Mouse (Mus musculus): ENCODE data around the gene Tanc1.

The Tanc1 gene

DNA sequence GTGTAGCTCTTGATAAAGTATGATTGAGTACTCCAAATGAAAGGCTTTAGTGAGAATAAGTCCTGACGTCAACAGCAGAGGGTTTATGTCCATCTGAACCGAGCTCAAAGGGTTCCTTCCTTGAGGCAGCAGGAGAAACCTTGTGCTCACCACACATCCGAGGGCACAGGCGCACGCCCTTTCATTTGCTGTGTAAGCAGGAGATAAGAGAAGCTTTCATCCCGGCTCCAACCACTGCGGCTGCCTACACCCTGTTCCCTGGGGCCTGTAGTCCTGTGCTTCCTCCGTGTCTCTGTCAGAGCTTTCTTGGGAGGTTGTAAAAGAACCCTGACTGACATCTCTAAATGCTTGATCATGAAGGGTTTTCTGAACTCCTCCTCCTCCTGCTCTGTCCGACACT, 181.5 kb downstream of the Tanc1 start:
- DNase-seq (ENCODE audit: low spot score): no peak

DNA sequence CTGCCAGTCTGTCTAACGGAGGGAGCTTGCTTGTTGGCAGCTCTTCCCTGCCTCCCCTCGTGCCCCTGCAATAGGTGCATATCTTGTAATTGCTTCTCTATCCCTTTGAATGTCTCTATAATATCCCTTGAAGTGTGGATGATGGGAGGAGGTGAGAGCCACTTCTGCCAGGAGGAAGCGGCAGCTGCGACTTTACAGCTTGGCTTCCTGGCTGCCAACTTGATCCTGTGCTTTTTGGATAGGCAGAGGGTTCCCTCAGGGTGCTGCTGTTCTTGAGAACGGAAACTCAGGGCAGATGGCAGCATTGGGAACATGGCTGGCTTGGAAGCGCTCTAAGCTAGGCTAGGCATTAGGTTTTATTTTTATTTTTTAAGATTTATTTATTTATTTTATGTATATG, 183.0 kb downstream of the Tanc1 start:
- no peak for DNase-seq (ENCODE audit: low spot score)

DNA sequence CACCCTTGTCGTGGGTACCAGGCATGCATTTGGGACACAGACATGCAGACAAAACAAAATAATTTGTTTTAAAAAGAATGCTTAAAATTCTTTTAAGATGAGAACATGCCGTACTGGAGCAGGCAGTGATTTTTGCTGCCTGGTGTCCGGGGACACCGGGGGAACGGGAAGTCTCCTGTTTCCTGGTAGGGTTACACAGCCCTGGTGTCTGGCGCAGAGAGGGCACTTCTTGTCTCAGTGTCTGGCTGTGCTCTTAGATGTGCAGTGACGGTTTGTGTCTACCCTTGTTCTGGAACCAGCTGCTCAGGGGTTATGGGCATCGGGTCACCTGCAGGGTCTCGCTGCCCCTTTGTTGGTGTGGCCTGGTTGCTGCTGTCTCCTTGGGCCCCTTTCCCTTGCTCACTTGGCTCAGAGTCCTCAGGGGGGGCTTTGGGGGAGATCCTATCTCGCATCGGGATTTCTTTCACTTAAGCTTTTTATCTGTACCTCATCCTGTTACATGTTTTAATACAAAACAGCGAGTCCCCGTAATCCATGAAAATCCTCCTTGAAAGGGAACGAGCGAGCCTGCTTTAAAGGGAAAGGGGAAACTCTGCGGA, 187.2 kb downstream of the Tanc1 start:
- no peak for DNase-seq (ENCODE audit: low spot score)

DNA sequence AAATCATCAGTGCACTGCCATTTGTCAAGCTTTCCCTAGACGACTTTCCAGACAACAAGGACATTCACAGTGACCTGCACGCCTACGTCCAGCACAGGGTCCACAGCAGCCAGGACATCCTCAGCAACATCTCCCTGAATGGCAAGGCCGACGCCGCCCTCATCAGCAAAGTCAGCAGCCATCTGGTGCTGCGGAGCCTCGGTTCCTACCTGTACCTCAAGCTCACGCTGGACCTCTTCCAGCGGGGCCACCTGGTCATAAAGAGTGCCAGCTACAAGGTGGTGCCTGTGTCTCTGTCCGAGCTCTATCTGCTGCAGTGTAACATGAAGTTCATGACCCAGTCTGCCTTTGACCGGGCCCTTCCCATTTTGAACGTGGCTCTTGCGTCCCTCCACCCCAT, 187.7 kb downstream of the Tanc1 start:
- no peak for DNase-seq (ENCODE audit: low spot score)

DNA sequence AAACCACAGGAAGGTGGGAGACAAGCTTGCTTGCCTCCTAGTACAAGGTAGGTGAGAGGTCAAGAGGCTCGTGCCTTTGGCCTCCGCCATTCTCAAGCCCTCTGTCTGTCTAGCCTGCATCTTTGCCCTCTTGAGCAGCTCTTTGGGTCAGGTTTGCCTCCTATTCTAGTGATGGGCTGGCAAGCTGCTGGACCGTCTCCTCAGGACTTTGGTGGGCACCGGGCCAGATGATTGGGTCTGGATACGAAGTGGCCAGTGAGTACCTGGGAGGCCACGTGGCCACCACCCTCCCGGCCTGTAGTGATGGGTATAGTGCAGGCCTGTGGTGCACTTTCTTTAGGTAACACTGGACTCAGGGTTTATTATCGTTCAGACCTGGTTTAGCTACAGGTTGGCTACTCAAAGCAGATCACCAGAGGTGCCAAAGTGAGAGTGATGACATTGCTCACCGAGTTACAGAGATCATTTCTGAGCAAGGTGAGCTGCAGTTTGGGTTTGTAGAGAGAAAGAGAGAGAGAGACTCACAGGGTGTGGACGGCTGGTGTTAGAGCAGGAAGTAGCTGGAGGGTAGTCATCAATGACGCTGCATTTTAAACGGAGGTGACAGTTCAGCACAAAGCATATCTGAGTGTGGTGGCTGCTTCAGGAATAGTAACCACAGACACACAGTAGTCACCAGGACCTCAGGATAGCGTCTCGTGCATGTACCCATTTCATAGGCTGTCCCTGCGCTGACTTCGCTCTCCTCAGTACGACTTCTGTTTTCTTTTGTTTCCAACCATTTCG, 188.8 kb downstream of the Tanc1 start:
- no peak for DNase-seq (ENCODE audit: low spot score)

DNA sequence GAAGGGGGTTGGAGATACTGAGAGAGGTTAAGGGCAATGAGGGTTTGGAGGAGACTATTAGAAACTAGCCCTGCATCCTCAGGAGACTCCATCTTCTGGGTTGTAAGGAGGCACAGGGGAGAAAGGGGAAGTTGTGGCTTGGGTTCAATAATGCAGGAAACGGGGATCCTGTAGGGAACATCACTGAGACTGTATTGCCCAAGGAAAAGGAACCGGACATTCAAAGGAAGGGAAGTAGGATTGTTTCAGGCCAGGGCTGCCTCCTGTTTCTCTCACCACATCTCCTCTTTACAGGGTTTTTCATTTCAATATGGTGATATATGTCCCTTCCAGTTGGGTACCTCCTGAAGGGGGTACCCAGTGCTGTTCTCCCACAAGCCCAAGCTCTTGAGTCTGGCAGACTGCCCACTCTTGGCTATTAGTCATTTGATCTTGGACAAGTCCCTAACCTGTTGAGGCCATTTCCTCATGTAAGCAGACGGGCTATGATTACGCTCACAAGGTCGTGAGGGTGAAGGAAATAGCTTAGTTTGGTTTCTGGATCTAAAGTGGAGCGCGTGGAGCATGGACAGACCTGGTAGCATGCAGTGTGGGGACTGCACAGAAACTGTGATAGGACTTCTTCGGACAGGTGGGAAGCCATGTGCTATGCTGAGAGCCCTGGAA, 191.0 kb downstream of the Tanc1 start:
- no peak for DNase-seq (ENCODE audit: low spot score)

DNA sequence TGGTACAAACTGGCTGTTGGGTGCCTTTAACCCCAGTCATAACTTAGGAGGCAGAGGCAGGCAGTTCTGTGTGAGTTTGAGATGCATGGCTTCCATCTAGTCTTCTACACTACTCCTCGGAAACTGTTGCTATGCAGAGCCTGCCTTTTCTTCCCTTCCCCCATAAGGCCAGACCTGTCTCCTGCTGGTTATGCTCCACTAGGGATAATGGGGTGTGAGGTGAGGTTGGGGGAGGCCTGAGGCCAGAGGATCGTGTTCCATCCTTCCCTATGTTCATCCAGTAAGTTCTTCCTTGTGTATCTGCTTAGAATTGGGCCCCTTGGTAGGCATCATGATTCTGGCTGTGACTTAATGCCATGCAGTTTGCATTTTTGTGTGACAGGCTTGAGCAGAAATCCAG, 193.8 kb downstream of the Tanc1 start:
- no peak for DNase-seq (ENCODE audit: low spot score)

DNA sequence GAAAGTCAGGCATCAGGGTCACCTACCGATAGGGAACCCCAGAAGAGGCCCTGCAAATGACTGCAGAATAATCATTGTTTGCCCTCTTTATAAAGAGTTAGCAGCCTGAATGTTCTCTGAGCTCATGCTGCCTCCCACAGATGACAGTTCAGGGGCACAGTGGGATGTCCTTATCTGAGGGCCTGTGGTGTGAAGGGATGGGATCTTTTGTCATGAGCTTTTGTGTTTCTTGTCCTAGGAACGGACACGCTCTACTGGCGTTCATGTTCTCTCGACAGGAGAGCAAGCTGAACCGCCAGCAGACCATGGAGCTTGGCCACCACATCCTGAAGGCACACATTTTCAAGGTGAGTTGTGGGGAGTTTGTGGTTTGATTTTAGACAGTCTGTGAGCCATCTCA, 194.2 kb downstream of the Tanc1 start:
- DNase-seq (ENCODE audit: low spot score): no peak

DNA sequence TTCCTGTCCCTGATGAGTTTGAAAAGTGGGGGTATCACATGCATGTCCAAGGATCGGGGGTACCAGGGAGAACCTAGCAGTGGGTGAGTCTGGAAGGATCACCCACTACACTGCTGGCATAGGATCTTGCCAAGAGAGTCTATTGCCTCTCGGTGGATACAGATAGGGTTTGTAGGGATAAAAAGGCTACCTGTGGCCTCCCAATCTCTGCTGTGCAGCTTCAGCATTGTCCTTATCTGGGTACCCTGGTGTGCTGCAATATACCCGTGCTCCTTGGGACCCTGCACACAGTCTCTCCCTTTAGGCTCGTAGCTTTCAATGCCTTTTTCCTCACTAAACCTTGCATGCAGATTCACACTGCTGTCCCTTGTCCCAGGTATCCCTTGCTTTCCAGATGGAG, 196.8 kb downstream of the Tanc1 start:
- DNase-seq (ENCODE audit: low spot score): no peak

DNA sequence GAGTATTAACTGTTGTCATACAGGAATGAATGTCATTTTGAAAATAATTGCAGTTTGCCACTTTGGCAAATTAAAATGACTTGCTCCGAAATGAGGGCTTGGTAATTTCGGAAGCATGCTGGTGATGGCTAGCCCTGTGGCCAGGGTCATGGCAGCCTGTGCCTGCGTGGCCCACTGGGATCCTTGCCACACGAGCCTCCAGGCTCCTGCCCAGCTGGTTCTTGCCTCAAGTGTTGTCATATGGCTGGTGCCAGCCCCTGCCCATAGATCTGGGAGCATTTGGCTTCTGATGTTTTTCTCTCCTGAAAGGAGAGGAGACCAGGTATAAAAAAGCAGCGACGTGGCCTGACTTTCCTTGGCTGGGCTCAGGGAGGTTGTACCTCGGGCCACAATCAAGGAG, 198.2 kb downstream of the Tanc1 start:
- no peak for DNase-seq (ENCODE audit: low spot score)

DNA sequence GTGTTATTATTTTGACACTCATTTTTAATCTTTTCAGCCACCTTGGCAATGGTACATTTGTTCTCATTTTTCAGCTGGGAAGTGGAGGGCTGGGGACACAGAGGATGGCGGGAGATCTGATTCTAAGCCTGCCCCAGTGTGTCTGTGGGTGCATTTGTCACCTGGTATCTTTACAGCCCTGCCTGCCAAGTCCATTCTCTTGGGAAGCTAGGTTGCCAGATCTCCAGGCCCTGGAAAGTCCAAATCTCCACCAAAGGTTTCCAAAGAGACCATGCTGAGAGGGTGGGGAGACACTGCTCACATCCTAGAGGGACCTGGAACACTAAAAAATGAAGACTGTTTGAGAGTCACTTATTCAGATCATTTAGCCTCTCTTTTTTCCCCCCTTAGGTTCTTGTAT, 199.4 kb downstream of the Tanc1 start:
- DNase-seq (ENCODE audit: low spot score): no peak

DNA sequence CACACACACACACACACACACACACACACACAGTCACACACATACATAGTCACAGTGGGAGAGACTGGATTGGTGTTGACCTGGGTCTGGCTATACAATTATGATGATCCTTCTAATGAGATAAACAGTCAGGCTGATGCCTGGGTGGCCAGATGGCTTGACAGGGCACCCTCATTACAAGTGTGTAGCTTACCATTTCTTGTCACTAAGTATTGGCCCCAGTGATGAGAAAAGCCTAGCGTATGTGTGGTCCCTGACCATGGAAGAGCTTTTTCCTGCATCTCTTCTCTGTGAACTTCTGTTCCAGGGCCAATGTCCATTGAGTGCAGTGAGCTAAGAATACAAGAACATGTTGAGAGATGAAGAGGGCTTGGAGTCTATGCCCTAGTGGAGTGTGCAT, 200.8 kb downstream of the Tanc1 start:
- no peak for DNase-seq (ENCODE audit: low spot score)

DNA sequence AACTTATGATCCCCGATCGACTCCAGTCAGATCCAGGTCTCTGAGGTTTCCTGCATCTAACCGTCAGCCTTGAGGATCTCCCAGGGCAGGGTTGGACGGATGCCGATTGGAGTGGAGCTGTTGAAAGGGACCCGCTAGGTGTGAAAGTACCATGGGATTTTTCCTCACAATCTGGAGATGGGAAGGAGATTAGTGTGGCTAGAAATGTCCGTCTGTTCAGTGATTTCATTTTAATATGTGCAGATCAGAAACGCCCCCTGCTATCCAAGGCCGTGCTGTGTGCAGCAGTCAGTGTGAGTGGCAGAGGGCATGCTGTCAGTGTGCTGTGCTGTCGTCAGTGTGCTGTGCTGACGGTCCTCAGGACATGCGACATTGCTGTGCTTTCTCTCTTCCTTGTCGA, 201.6 kb downstream of the Tanc1 start:
- DNase-seq (ENCODE audit: low spot score): no peak

DNA sequence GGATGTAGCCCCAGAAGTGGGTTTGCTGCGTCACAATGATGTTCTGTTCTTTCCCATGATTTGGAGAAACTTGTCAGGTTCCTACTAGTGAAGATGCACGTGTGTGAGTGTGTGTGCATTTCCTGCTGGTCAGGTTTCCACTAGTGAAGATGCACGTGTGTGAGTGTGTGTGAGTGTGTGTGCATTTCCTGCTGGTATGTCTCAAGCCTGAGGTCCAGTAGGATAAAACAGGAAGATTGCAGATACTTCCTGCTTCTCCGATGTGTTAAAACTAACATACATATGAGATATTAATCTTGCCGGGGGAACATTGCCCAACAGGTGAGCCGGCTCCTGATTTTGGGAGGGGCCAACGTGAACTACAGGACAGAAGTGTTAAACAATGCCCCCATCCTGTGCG, 203.2 kb downstream of the Tanc1 start:
- no peak for DNase-seq (ENCODE audit: low spot score)

DNA sequence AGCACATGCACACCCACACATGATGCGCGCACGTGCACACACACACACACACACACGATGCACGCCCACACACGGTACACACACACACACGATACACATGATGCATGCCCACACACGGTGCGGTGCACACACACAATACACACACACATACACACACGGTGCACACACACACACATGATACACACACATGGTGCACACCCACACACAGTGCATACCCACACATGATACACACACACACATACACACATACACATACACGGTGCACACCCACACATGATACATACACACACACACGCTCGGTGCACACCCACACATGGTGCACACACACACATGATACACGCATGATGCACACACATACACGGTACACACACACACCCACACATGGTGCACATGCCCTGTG, 206.8 kb downstream of the Tanc1 start:
- no peak for DNase-seq (ENCODE audit: low spot score)

DNA sequence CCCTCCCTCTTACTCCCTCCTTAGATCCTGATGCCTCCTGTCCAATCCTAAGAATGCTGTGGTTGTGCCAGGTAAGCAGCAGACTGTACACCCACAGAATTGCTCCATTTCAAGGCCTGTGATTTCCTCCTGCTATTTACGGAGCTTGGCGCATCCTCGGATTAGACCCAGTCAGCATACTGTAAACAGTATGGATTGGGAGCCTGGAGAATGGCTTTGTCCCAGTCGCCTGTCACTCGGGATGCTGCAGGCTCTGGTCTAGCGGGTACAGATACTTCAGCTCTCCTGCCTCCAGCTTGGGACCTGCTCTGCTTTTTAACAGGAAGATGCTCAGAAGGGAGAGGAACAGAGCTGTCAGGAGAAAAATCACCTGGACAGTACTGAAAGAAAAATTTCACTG, 207.6 kb downstream of the Tanc1 start:
- no peak for DNase-seq (ENCODE audit: low spot score)

DNA sequence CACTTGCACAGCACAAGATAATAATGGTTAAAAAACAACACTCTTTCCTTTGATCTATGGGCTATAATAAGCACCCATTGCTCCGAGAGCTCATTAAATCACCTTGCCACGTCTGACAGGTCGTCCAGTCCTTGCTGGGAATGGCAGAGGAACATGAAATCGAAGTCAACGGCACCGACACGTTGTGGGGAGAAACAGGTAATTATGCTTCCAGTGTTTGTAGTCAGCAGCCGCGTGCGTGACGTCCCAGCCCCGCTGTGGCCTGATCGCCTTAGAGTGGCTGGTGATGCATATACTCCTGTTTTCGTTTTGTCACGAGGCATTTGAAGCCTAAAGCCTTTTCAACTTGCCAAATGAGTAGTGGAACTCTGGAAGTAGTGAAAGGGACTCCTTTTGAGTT, 208.2 kb downstream of the Tanc1 start:
- DNase-seq (ENCODE audit: low spot score): no peak

DNA sequence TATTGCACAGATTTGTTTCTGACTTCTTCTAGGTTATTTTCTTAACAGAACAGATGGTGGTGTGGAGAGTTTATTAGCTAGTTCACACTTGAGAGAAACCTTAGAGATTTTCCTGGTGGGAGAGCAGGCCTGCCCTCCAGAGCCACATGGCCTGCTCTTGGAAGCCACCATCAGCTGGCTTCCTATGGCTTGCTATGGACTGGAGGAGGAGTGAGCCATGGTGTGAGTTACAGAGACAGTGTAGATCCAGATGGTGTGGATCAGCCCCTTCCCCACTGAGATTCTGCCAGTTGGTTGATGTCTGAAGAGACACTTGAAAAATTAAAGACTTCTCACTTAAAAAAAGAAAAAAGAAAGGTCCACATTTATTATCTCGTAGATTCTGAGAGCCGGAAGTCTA, 209.2 kb downstream of the Tanc1 start:
- no peak for DNase-seq (ENCODE audit: low spot score)

DNA sequence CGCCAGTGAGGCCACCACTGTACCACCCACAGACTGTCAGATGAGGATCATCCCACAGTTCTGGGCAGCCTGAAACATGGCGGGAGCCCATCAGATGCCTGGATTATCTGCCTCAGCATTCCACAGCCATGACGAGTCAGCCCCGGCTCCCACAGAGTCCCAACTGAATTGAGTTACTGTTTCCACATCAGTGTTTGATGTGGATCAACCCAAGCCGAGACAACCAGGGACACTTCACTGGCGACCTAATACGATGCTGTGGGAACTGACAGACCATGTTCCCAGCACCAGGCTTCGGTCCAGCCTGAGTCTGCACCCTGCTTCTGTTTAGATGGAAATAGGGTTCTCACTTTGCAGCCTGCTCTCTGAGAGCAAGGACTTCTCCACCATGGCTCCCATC, 212.4 kb downstream of the Tanc1 start:
- no peak for DNase-seq (ENCODE audit: low spot score)

DNA sequence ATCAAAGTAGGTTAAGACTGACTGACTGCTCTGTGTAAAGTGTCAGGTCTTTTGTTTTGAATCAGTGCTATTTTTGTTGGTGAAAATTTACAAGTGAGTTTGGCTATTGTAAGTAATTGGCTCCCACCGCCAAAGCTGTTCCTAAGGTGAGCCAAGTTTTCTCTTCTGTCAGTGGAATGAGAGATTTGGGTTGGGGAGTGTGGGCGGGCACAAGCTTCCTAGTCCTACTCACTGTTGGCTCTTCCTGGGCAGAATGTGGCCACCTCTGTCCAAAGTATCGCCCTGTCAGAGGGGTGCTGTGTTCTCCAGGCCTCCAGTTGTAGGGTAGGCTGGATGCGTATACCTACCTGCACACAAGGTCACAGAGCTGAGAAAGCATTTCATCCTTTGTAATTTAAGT, 213.5 kb downstream of the Tanc1 start:
- DNase-seq (ENCODE audit: low spot score): no peak

DNA sequence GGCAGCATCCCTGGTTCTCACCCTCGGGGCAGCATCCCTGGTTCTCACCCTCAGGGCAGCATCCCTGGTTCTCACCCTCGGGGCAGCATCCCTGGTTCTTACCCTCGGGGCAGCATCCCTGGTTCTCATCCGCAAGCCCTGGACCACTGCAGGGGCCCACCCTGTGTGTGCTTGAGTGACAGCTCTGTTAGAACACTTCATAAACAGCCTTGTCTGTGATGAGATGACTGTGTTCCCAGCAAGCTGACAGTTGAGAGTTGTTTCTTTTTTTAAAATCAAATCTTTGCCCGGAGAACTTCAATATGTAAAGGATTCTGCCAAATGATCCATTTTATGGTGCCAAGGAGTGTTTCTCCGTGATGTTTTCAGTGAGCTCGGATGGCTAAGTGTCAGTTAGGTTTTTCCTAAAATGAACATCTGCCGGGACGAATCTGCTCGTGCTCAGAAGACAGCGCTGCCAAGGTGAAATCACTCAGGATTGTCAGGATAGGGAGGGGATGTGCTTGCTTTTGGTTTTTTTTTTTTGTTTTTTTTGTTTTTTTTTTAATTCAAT, 216.3 kb downstream of the Tanc1 start:
- DNase-seq (ENCODE audit: low spot score): no peak

DNA sequence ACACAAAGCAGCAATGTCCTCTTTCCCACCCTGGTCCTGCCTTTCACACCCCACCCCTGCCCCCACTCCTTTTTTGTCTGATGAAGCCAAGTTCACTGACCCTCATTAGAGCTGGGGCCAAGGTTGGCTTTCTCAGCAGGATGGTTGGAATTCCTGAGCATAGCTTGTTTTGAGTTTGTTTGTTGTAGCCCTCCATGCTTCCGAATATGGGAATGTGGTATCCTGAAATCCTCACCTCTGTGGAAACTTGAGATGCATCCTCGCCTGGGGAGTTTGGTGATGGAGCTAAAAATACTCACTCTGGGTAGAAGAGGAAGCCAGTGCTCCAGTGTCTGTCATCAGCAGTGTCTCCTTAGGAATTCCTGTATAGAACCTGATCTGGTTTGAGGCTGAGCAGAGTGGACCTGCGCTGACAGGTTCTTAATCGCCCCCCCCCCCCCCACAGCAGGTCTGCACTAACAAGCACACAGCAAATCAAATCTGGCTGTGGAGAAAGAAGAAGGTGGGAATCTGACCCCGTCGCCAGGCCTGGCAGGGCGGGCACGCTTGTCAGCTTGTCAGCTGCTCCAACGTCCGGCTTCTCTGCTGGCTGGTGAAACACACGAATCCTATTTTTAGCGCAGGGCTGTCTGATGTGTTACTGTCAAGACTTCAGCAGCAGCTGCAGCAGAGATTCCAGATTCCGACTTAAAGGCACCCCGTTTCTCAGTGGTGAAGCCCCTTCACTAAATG, 217.1 kb downstream of the Tanc1 start:
- DNase-seq (ENCODE audit: low spot score): no peak

DNA sequence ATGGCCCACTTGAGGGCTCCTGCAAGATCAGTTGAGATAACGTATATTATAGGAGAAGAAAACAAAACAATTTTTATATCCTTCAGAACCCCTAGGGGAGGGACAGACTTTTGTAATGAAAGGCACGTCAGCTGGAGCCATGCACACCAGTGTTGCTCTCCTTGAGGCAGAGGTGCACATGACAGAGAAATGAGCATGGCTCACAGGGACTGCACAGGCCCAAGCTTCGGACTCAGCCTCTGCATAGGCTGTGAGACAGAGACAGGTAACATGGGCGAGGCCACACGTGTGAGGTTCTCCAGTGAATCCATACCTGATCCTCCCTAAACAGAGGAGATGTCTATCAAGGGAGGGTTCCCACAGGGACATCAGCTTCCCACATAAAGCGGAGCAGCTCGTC, 217.9 kb downstream of the Tanc1 start:
- no peak for DNase-seq (ENCODE audit: low spot score)
